Mouse (Mus musculus) megakaryocyte-erythroid progenitor cell, adult 5-6 weeks (primary cell): Measurements from ENCODE around the gene Nppa. TPM values are rescaled to one million over a fixed set of nuclear protein-coding genes. Genes with fewer than 3 reads are reported as not detected.
"Not testable (repeated sequence)": the region's sequence is repeated elsewhere in the genome, so short reads cannot be mapped to it uniquely, and the experiment has no call there.

Experiments
- ATAC-seq: replicated peaks from 2 replicates; pipeline ENCODE4 v1.8.0; 2016; ENCODE audit warnings: mild to moderate bottlenecking, inconsistent platforms; ENCODE audit not compliant: severe bottlenecking, poor library complexity, low FRiP score, low TSS enrichment
- total RNA-seq, 2 experiments: library from RNA; stranded (forward) in 1 of 2; stranded (reverse) in 1 of 2; fragments of 200-1000, 215-1000 nt in 1 of 2; fragments of >200 nt in 1 of 2; fragmentation: Nextera tagmentation in 1 of 2; gene quantifications; 2 replicates each; pipeline ENCODE4 v1.2.3; 2014 to 2017

Nppa gene
- total RNA-seq, 2 experiments from 2014 or later: not detected

DNA sequence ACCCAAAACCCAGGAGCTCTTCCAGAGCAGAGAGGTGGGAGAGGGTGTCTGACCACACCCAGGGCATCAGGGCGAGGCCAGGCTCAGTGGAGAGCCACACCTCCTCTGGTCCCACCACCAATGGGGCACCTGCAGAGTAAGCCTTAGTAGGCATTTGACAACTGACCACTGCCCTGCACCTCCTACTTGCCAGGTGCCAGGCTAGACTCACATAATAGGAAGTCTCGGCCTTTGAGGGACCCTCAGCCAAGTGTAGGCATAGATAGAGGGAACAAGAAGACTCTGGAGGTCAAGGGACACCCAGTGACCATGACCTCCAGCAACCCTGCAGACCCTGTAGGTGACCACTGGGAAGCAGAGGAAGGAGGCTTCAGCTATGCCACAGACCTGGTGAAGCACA is 43.6 kb downstream of the Nppa start:
- no peak for ATAC-seq

DNA sequence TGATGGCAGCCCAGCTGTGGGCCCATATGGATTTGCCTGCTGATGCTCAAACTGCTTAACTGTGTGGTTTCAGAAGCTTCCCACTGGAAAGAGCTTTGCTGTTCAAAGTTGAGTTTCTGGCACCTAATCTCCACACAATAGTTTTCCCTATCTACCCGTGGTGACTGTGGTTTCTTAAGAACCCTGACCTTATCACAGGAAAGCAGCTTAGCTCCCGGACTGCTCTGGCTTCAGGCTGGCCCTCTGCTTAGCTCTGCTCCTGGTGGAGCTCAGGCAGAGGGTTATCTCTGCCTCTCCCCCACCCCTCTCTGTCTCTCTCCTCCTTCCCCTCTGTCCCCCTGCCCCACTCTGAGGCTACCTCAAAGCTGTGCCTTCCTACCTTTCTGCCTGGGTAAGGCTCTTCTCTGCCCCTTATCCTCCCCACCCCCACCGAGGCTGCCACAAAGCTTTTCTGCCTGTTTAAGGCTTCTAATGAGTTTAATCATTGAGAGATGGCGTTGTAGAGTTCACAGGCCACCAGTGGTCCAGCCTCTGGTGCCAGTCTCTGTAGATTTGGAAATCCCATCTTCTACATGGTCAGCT is 46.0 kb downstream of the Nppa start:
- ATAC-seq: peak; percentile 94

DNA sequence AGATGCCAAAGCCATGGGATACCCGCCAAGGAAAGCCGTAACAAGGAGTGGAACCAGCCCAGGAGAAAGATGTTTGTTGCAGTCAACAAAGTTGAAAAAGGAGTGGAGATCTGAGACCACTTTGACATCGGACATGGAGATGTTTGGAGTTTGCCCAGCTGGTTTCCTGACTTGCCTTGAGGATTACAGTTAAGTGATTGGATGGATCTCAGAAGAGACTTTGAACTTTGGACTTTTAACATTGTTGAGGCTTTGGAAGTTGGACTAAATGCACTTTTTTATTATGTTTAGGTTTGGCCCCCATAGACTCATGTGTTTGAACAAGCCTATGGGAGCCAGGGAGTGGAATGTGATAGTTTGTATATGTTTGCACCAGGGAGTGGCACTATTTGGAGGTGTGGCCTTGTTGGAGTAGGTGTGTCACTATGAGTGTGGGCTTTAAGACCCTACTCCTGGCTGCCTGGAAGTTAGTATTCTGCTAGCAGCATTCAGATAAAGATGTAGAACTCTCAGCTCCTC is 49.9 kb downstream of the Nppa start:
- ATAC-seq: not testable (repeated sequence)

DNA sequence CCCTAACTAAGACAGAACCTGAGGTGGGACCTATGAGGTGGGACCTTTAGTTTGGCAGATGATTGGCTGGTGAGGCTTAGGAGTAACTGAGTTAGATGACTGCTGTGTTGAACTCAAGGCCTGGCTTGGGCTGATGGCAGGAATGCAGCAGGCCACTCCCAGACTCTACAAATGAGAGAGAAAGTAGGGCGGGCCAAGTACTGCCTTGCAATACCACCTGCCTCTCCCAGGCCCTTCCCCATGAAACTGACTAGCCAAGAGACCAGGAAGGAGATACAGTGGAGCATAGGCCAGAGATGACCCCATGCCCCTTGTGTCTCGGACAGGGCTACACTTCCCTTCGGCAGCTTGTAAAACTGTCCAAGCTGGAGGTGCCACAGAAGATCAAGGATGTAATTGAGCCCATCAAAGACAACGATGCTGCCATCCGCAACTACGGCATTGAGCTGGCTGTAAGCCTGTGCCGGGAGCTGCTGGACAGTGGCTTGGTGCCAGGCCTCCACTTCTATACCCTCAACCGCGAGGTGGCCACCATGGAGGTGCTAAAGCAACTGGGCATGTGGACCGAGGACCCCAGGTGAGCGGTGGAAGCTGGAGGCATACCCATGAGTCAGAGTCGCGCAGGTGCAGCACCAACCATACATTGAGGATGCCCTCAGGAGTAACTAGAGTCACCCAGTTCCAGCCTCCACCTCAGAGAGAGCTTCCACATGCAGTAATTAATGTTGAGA is 50.7 kb downstream of the Nppa start:
- no peak for ATAC-seq

Other genes with a start within 250 kb of the Nppa start
- gene Zfp984, start 190.9 kb upstream of the Nppa start, total RNA-seq (2014; fragmentation: Nextera tagmentation): 40.3 and 44.9 TPM in 2 replicates
- gene Zfp984, start 190.9 kb upstream of the Nppa start, total RNA-seq (2017): 47.6 and 71.4 TPM in 2 replicates
- gene Zfp933, start 152.4 kb upstream of the Nppa start, total RNA-seq (2014; fragmentation: Nextera tagmentation): 4.2 and 9.7 TPM in 2 replicates
- gene Zfp933, start 152.4 kb upstream of the Nppa start, total RNA-seq (2017): 4.2 and 6.4 TPM in 2 replicates
- gene Miip, start 131.9 kb upstream of the Nppa start, total RNA-seq (2014; fragmentation: Nextera tagmentation): 48.9 and 75.8 TPM in 2 replicates
- 30.4 and 36.7 TPM in 2 replicates for gene Miip, start 131.9 kb upstream of the Nppa start, total RNA-seq (2017)
- 6.2 and 12.6 TPM in 2 replicates for gene Fv1, start 131.7 kb upstream of the Nppa start, total RNA-seq (2014; fragmentation: Nextera tagmentation)
- 10.4 and 21.7 TPM in 2 replicates for gene Fv1, start 131.7 kb upstream of the Nppa start, total RNA-seq (2017)
- 26.1 and 28.1 TPM in 2 replicates for gene Mfn2, start 96.0 kb upstream of the Nppa start, total RNA-seq (2014; fragmentation: Nextera tagmentation)
- gene Mfn2, start 96.0 kb upstream of the Nppa start, total RNA-seq (2017): 22.2 and 32.1 TPM in 2 replicates
- gene Plod1, start 64.0 kb upstream of the Nppa start, total RNA-seq (2014; fragmentation: Nextera tagmentation): 1.3 and 5.4 TPM in 2 replicates
- 1.8 and 2.9 TPM in 2 replicates for gene Plod1, start 64.0 kb upstream of the Nppa start, total RNA-seq (2017)
- 22.5 and 23.7 TPM in 2 replicates for gene 2510039O18Rik, start 59.8 kb upstream of the Nppa start, total RNA-seq (2014; fragmentation: Nextera tagmentation)
- 21.4 and 27.4 TPM in 2 replicates for gene 2510039O18Rik, start 59.8 kb upstream of the Nppa start, total RNA-seq (2017)
- not detected in 2 replicates for gene Nppb, start 14.9 kb upstream of the Nppa start, total RNA-seq (2014; fragmentation: Nextera tagmentation)
- gene Nppb, start 14.9 kb upstream of the Nppa start, total RNA-seq (2017): not detected in 2 replicates
- 5.6 and 6.9 TPM in 2 replicates for gene Clcn6, start 38.1 kb downstream of the Nppa start, total RNA-seq (2014; fragmentation: Nextera tagmentation)
- gene Clcn6, start 38.1 kb downstream of the Nppa start, total RNA-seq (2017): 2.9 and 4.4 TPM in 2 replicates
- 2.2 and 5.8 TPM in 2 replicates for gene Mthfr, start 38.4 kb downstream of the Nppa start, total RNA-seq (2014; fragmentation: Nextera tagmentation)
- 3.3 and 4.0 TPM in 2 replicates for gene Mthfr, start 38.4 kb downstream of the Nppa start, total RNA-seq (2017)
- 15.4 and 26.3 TPM in 2 replicates for gene Agtrap, start 87.3 kb downstream of the Nppa start, total RNA-seq (2014; fragmentation: Nextera tagmentation)
- gene Agtrap, start 87.3 kb downstream of the Nppa start, total RNA-seq (2017): 11.6 and 20.4 TPM in 2 replicates
- 25.1 and 28.9 TPM in 2 replicates for gene Mad2l2, start 129.7 kb downstream of the Nppa start, total RNA-seq (2014; fragmentation: Nextera tagmentation)
- gene Mad2l2, start 129.7 kb downstream of the Nppa start, total RNA-seq (2017): 5.8 and 10.9 TPM in 2 replicates
- not detected in 2 replicates for gene Draxin, start 130.0 kb downstream of the Nppa start, total RNA-seq (2014; fragmentation: Nextera tagmentation)
- gene Draxin, start 130.0 kb downstream of the Nppa start, total RNA-seq (2017): not detected in 2 replicates
- gene Fbxo6, start 151.4 kb downstream of the Nppa start, total RNA-seq (2014; fragmentation: Nextera tagmentation): 19.7 and 25.6 TPM in 2 replicates
- 10.5 and 12.7 TPM in 2 replicates for gene Fbxo6, start 151.4 kb downstream of the Nppa start, total RNA-seq (2017)
- 6.0 and 6.6 TPM in 2 replicates for gene Fbxo44, start 159.8 kb downstream of the Nppa start, total RNA-seq (2014; fragmentation: Nextera tagmentation)
- 4.1 and 5.5 TPM in 2 replicates for gene Fbxo44, start 159.8 kb downstream of the Nppa start, total RNA-seq (2017)
- gene Fbxo2, start 159.9 kb downstream of the Nppa start, total RNA-seq (2014; fragmentation: Nextera tagmentation): not detected in 2 replicates
- gene Fbxo2, start 159.9 kb downstream of the Nppa start, total RNA-seq (2017): not detected in 2 replicates